Mouse (Mus musculus) forebrain, embryonic 10.5 days (tissue): ENCODE results near the gene Spred1. TPM values are rescaled to one million over a fixed set of nuclear protein-coding genes. Genes with fewer than 3 reads are reported as not detected.
"Not testable (repeated sequence)": the region's sequence is repeated elsewhere in the genome, so short reads cannot be mapped to it uniquely, and the experiment has no call there.

Source experiments
- DNase-seq: peaks from one replicate; pipeline ENCODE4 v3.0.0-alpha.2; 2017; ENCODE audit warnings: low spot score; ENCODE audit errors: extremely low spot score
- H3K27ac ChIP-seq: fragments of 300-500 bp; sonication (generic); 2 replicates; pipeline ENCODE4 v1.5.1; 2016; ENCODE audit warnings: mild to moderate bottlenecking
- H3K27me3 ChIP-seq: fragments of 300-500 bp; sonication (generic); 2 replicates; pipeline ENCODE4 v1.6.1; 2016; ENCODE audit warnings: mild to moderate bottlenecking; ENCODE audit not compliant: poor library complexity, severe bottlenecking
- H3K36me3 ChIP-seq: fragments of 300-500 bp; sonication (generic); replicated peaks from 2 replicates; pipeline ENCODE4 v1.6.1; 2016; ENCODE audit warnings: mild to moderate bottlenecking, moderate library complexity
- H3K4me1 ChIP-seq: fragments of 300-500 bp; sonication (generic); 2 replicates; pipeline ENCODE4 v1.6.1; 2016
- H3K4me3 ChIP-seq: fragments of 300-500 bp; sonication (generic); 2 replicates; pipeline ENCODE4 v1.5.1; 2016; ENCODE audit warnings: mild to moderate bottlenecking, moderate library complexity
- H3K9me3 ChIP-seq: fragments of 300-500 bp; sonication (generic); 2 replicates; pipeline ENCODE4 v1.6.1; 2016; ENCODE audit warnings: mild to moderate bottlenecking, moderate library complexity
- WGBS: fragments of 180-500 bp; shearing (Covaris S2); methylation state at CpG from one replicate; pipeline ENCODE4 v1.1.7; 2016; 5-methylcytosine and 5-hydroxymethylcytosine counted together
- polyA plus RNA-seq: library from polyadenylated mRNA; unstranded; fragments of >200 nt; fragmentation: Nextera tagmentation; extraction: Ambion mirVana; gene quantifications from 2 replicates; pipeline ENCODE4 v1.2.1, GENCODE M21; 2016

Gene Spred1
- polyA plus RNA-seq, 1 experiment from 2014 or later, result 7.4 TPM

DNA sequence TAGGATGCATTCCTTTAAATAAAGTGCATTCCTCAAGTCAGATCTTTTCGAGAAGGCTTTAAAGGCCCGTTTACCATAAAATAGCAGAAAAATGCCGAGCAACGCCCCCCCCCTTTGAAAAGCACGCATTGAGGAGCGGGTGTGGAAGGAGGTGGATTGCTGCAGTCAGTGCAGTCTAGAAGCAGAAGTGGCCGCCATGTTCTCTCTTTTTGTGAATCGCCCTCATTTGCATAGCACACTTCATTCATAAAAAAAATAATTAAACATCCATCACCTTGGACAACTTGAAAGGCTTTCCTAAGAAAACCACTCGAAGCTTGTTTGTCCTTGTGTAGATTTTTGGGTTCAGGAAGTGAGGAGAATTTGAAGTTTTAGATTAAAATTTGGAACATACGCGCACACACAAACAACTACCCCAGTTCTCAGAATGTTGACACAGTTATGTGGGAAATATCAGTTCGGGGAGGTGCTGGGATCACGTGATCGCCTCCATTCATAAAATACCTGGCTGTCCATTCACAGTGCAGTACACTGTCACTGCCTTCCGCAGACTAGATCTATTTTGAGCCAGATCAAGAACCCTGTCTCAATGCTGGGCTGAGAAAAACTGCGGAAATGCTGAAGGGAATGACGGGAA is 1.6 kb downstream of the Spred1 start:
- Histone ChIP-seq H3K36me3 (peaks cover 9% of the 10 kb centered on the region), H3K27me3 (peaks cover 11% of the 10 kb centered on the region), H3K4me3 (peak overlapping the region; percentile 84), H3K27ac (peak overlapping the region; percentile 99), H3K4me1 (peaks cover 36% of the 10 kb centered on the region), H3K9me3 (no peaks in the 10 kb centered on the region)
- peak; percentile 37 for DNase-seq
- WGBS, result 21% methylated on average over 17 of the region's 17 CpGs

DNA sequence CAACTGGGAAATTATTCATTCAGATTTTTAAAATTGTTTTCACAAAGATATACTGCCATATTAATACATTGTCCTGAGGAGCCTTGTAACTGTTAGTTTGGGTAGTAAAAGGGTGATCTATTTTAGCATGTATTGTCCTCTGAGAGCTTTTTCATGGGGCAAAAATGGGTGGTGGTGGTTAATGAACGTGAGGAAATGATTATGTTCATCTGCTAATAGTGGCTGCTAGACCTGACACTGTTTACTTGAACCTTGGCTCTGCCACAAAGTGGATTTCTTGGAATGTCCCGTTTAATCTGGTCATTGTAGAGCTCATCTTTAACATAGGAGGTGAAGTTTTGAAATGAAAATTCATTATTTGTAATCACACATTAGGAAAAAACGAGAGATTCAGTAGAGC is 2.5 kb downstream of the Spred1 start:
- no peak overlapping the region for H3K27ac ChIP-seq
- no peak for DNase-seq
- peak overlapping the region; percentile 84 for H3K4me3 ChIP-seq
- H3K27me3 ChIP-seq, result peaks cover 6% of the 10 kb centered on the region
- 59% methylated on average over 3 of the region's 3 CpGs for WGBS
- peaks cover 16% of the 10 kb centered on the region for H3K36me3 ChIP-seq
- no peaks in the 10 kb centered on the region for H3K9me3 ChIP-seq
- peaks cover 36% of the 10 kb centered on the region for H3K4me1 ChIP-seq

DNA sequence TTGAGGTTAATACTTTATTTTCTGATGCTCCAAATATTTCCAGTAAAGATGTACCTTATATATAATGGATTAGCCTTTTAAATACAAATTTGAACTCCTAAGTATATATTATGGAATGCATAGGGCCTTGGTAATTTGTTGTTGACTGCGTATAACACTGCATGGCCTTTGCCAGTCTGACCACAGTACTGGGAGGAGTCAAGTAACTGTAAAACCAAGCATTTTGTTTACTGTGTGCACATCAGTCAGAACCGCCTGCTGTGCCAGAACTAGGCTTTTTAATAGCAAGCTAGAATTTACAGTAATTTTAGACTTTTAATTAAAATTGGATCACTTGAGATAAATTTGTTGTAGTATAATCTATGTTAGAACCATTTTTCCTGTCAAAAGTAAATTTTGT is 3.7 kb downstream of the Spred1 start:
- Histone ChIP-seq H3K4me1 (peaks cover 25% of the 10 kb centered on the region), H3K27me3 (no peaks in the 10 kb centered on the region; the same call in 1 of the 2 replicates), H3K36me3 (peaks cover 18% of the 10 kb centered on the region), H3K4me3 (no peak overlapping the region), H3K27ac (no peak overlapping the region), H3K9me3 (no peaks in the 10 kb centered on the region)
- DNase-seq, result no peak
- 91% methylated on average over 2 of the region's 2 CpGs for WGBS

DNA sequence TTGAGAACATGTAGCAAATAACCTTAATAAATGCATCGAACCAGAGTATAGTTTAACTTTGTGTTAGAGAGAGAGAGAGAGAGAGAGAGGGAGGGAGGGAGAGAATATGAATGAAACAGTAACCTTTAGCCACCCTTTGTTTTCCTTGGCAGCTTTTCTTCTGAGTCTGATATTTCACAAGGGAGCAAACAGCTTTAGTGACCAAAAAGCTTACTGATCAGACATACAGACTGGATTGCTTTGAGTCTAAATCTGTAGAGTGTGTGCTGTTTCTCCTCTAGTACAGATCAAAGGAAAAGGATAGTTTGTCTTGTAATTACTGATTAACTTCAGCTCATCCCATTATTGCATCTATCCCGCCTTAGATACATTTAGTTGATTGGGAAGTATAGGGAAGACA is 8.0 kb downstream of the Spred1 start:
- Histone ChIP-seq H3K9me3 (no peaks in the 10 kb centered on the region), H3K4me1 (peaks cover 7% of the 10 kb centered on the region), H3K27me3 (no peaks in the 10 kb centered on the region; the same call in 1 of the 2 replicates), H3K4me3 (no peak overlapping the region), H3K36me3 (peaks cover 32% of the 10 kb centered on the region), H3K27ac (no peak overlapping the region)
- WGBS, result 96% methylated on average over 2 of the region's 2 CpGs
- DNase-seq, result no peak

DNA sequence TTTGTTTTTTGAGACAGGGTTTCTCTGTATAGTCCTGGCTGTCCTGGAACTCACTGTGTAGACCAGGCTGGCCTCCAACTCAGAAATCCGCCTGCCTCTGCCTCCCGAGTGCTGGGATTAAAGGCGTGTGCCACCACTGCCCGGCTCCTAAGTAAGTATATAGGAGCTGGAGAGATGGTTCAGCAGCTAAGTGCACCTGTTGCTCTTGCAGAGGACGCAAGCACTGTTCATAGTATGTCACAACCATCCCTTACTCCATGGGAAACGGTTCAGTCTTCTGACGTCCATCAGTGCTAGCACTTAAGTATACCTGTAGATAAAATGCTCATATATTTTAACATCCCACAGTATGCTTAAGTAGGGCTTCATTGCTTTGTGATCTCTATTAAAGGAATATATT is 9.9 kb downstream of the Spred1 start:
- not testable (repeated sequence) for H3K4me1 ChIP-seq, H3K9me3 ChIP-seq, DNase-seq, H3K27me3 ChIP-seq, H3K27ac ChIP-seq, H3K4me3 ChIP-seq
- 92% methylated on average over 7 of the region's 7 CpGs for WGBS
- peaks cover 32% of the 10 kb centered on the region for H3K36me3 ChIP-seq

DNA sequence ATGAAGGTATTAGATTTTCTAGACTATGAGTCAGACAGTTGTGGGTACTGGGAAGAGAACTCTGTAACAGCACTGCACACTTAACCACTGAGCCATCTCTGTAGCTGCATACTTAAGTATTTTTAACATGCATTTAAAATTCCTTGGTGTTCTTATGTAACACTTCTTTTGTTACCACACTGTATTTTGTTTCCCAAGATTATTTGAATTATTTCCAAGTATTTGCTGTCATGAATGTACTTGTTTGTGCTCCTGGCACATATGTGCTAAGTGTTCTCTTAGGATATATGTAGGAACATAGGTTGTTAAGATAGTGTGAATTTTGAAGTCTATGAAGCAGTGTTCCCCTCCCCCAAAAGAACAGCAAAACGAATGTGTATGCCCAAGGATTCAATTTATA is 10.7 kb downstream of the Spred1 start:
- no peaks in the 10 kb centered on the region for H3K27me3 ChIP-seq
- H3K4me1 ChIP-seq, result no peaks in the 10 kb centered on the region
- no peak overlapping the region for H3K27ac ChIP-seq
- DNase-seq, result no peak
- WGBS, result 81% methylated on average over 1 of the region's 1 CpGs
- no peaks in the 10 kb centered on the region for H3K9me3 ChIP-seq
- no peak overlapping the region for H3K4me3 ChIP-seq
- peaks cover 32% of the 10 kb centered on the region for H3K36me3 ChIP-seq

DNA sequence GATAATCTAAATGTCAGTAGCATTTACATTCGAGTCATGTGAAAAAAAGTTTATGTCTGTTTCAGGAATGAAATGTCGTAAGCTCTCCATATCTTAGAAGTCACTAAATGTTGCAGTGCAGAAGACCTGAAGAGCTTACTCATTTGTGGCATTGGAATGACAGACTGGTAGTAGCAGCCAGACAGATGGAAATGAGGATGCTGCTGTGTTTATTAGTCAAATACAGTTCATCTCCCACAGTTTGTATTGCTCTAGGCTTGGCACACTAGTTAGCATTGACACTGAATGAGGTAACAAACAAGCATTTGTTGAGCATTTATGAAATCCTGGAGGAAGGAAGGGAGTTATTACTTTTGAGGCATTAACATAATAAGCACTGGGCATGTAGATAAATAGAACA is 12.4 kb downstream of the Spred1 start:
- Histone ChIP-seq H3K4me1 (peaks cover 8% of the 10 kb centered on the region; the same call in 1 of the 2 replicates), H3K36me3 (peaks cover 16% of the 10 kb centered on the region), H3K27me3 (no peaks in the 10 kb centered on the region), H3K27ac (no peak overlapping the region), H3K9me3 (no peaks in the 10 kb centered on the region), H3K4me3 (no peak overlapping the region)
- WGBS, result 94% methylated on average over 2 of the region's 2 CpGs
- no peak for DNase-seq

DNA sequence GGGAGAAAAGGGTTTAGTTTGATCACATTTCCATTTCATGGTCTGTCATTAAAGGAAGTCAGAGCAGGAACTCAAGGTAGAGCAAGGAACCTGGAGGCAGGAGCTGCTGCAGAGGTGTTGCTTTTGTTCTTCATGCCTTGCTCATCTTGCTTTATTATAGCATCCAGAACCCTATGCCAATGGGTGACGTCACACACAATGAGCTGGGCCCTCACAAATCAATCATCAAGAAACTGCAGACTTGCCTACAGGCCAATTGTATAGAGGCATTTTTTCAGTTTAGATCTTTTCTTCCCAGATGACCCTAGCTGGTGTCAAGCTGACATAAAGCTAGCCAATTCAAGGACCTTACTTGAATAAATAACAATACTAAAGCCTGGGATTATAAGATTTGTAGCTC is 16.6 kb downstream of the Spred1 start:
- no peaks in the 10 kb centered on the region for H3K27me3 ChIP-seq
- H3K27ac ChIP-seq, result no peak overlapping the region
- DNase-seq, result no peak
- H3K9me3 ChIP-seq, result no peaks in the 10 kb centered on the region
- no peaks in the 10 kb centered on the region for H3K36me3 ChIP-seq
- WGBS, result 56% methylated on average over 1 of the region's 1 CpGs
- peaks cover 27% of the 10 kb centered on the region for H3K4me1 ChIP-seq
- H3K4me3 ChIP-seq, result no peak overlapping the region

DNA sequence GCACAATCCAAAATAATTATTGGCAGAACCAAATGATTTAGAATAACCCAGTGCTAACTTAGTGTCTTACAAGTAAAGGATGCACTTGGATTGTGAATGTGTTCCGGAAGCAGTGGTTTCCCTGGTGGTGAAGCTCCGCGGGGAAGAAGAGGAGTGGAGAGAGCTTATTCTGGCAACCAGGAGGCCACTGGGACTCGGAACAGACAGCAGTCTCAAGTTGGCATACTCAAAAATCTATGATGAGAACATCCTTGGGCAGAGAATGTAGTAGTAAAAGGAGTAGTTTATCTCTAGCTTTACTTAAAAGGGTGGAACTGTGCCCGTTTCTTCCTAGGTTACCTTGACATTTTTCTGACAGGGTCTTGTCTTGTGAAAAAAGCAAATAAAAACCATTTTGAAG is 17.8 kb downstream of the Spred1 start:
- H3K27me3 ChIP-seq, result no peaks in the 10 kb centered on the region
- no peaks in the 10 kb centered on the region for H3K9me3 ChIP-seq
- H3K4me3 ChIP-seq, result no peak overlapping the region
- WGBS, result 88% methylated on average over 5 of the region's 5 CpGs
- DNase-seq, result no peak
- peaks cover 27% of the 10 kb centered on the region for H3K4me1 ChIP-seq
- no peak overlapping the region for H3K27ac ChIP-seq
- no peaks in the 10 kb centered on the region for H3K36me3 ChIP-seq

DNA sequence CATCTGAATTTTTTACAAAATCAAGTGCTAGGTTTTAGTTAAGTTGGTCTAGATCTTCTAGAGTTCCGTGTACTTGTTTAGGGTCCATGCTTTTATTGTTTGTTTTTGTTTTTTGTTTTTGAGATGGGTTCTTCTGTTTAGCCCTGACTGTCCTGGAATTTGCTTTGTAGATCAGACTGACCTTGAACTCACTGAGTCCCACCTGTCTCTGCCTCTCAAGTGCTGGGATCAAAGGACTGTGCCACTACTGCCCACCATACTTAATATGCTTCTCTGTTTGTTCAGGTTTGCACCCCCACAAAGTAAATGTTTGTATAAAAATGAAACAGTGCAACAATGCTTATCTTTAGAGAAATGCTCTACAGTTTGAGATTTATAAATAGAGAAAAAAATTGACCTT is 18.8 kb downstream of the Spred1 start:
- Histone ChIP-seq H3K27ac (no peak overlapping the region), H3K4me1 (peaks cover 27% of the 10 kb centered on the region), H3K36me3 (no peaks in the 10 kb centered on the region), H3K27me3 (no peaks in the 10 kb centered on the region), H3K9me3 (no peaks in the 10 kb centered on the region), H3K4me3 (no peak overlapping the region)
- no peak for DNase-seq
- 82% methylated on average over 1 of the region's 1 CpGs for WGBS

DNA sequence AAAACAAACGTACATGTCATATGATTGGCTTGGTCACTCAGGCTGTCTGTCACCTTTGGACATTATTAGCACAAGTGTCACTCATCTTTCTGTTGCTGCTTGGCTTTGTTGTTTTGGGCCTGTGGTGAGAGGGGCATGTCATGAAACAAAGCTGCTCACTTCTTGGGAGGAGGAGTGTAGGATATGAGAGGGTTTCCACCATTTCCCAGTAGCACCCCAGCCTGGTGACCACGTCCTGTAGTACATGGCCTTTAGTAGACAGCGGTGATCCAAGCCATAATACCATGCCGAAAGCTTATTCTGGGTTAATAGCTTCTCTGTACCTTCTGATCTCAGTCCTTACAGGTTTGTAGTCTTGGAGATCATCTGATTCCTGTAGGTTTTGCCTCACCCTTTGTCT is 21.9 kb downstream of the Spred1 start:
- WGBS, result 94% methylated on average over 4 of the region's 4 CpGs
- Histone ChIP-seq H3K36me3 (no peaks in the 10 kb centered on the region), H3K27ac (no peak overlapping the region)

DNA sequence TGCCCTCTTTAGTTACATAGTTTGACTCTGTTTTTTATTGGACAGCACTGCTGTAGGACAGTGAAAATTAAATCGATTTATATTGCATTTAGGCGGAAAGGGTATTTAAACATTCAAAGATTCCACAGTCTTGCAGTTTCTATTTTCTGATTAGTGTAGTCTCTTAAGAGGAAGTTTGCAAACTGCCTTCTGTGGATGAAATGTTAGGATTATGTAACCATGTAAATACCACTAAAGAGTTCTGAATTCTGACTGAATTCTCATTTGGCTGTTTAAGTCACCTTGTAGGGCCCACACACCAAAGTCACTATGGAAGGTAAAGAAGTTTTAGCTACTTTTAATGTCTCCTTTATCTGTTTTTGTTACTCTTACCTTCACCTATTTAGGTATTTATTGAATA is 24.9 kb downstream of the Spred1 start:
- no peak for DNase-seq
- no peak overlapping the region for H3K4me3 ChIP-seq
- no peaks in the 10 kb centered on the region for H3K36me3 ChIP-seq
- no peaks in the 10 kb centered on the region for H3K27me3 ChIP-seq
- 96% methylated on average over 2 of the region's 2 CpGs for WGBS
- H3K27ac ChIP-seq, result no peak overlapping the region
- no peaks in the 10 kb centered on the region for H3K9me3 ChIP-seq
- H3K4me1 ChIP-seq, result peaks cover 12% of the 10 kb centered on the region

More for the DNA sequence above, 21.9 kb downstream of the Spred1 start:
- no peak overlapping the region for H3K4me3 ChIP-seq
- peaks cover 19% of the 10 kb centered on the region for H3K4me1 ChIP-seq
- no peaks in the 10 kb centered on the region for H3K27me3 ChIP-seq
- H3K9me3 ChIP-seq, result no peaks in the 10 kb centered on the region
- no peak for DNase-seq

DNA sequence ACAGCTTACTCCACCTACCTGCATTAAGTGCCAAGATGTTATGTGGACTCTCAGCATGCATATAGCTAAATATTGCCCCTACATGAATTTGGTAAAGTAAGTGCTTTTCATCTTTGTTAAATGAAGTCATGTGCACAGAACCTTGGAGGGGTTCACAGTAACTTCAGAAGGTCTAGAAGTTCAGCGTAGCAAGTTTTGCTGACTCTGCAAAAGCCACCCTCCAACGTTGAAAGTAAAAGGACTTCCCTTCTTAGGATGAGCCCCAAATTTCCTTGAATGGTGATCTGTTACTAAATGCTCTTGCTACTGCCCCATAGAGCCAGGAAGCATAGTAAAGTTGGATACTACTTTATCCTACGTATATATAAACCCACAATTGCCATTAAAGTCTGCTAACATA is 25.4 kb downstream of the Spred1 start:
- Histone ChIP-seq H3K27ac (no peak overlapping the region), H3K9me3 (no peaks in the 10 kb centered on the region), H3K27me3 (no peaks in the 10 kb centered on the region), H3K4me1 (peaks cover 6% of the 10 kb centered on the region), H3K36me3 (no peaks in the 10 kb centered on the region), H3K4me3 (no peak overlapping the region)
- 84% methylated on average over 3 of the region's 3 CpGs for WGBS
- no peak for DNase-seq

DNA sequence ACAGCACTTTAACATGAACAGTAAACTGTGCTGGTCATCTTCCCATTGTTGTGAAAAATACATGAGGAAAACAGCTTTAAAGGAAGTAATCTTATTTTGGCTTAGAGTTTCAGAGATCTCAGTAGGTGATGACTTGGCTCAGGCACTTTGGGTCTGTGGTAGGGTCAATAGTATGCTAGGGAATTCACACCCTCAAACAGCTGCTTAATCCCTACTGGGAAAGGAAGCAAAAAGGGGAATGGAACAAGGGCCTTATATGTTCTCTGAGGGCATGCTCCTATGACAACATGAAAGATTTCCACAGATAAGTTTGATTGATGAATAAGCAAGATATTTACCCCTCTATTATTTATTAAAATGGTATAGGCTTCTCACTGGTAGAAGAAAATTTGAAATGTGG is 31.0 kb downstream of the Spred1 start:
- Histone ChIP-seq H3K4me3 (no peak overlapping the region), H3K36me3 (peaks cover 12% of the 10 kb centered on the region), H3K9me3 (no peaks in the 10 kb centered on the region), H3K27me3 (no peaks in the 10 kb centered on the region), H3K4me1 (peaks cover 6% of the 10 kb centered on the region; the same call in 1 of the 2 replicates), H3K27ac (no peak overlapping the region)
- DNase-seq, result no peak
